Mouse (Mus musculus) E14TG2a.4 (cell line): ENCODE data around the gene Zfp763.

Source experiments
- H3K27me3 ChIP-seq: 2 replicates; pipeline ENCODE4 v1.6.1; 2014; ENCODE audit warnings: low read length, control low read depth; ENCODE audit not compliant: insufficient read depth
- H3K36me3 ChIP-seq: 2 replicates; pipeline ENCODE4 v1.6.1; 2014; ENCODE audit warnings: low read length, control low read depth; ENCODE audit not compliant: insufficient read depth
- H3K4me1 ChIP-seq: replicated peaks from 2 replicates; pipeline ENCODE4 v1.6.1; 2014; ENCODE audit warnings: low read depth, low read length, control low read depth
- H3K4me3 ChIP-seq: replicated peaks from 2 replicates; pipeline ENCODE4 v1.5.1; 2014; ENCODE audit warnings: mild to moderate bottlenecking, low read length
- H3K9me3 ChIP-seq: 2 replicates; pipeline ENCODE4 v1.6.1; 2014; ENCODE audit warnings: low read length, control low read depth
- CTCF ChIP-seq: conservative IDR thresholded peaks from 2 replicates; pipeline ENCODE4 v1.5.1; 2014; ENCODE audit warnings: low read length
- NANOG ChIP-seq: IDR thresholded peaks from 2 replicates; pipeline ENCODE4 v1.6.1; 2014; ENCODE audit warnings: borderline replicate concordance, low read length, mixed read lengths
- POU5F1 ChIP-seq: IDR thresholded peaks from 2 replicates; pipeline ENCODE4 v1.6.1; 2014; ENCODE audit warnings: low read length, borderline replicate concordance

The Zfp763 gene

DNA sequence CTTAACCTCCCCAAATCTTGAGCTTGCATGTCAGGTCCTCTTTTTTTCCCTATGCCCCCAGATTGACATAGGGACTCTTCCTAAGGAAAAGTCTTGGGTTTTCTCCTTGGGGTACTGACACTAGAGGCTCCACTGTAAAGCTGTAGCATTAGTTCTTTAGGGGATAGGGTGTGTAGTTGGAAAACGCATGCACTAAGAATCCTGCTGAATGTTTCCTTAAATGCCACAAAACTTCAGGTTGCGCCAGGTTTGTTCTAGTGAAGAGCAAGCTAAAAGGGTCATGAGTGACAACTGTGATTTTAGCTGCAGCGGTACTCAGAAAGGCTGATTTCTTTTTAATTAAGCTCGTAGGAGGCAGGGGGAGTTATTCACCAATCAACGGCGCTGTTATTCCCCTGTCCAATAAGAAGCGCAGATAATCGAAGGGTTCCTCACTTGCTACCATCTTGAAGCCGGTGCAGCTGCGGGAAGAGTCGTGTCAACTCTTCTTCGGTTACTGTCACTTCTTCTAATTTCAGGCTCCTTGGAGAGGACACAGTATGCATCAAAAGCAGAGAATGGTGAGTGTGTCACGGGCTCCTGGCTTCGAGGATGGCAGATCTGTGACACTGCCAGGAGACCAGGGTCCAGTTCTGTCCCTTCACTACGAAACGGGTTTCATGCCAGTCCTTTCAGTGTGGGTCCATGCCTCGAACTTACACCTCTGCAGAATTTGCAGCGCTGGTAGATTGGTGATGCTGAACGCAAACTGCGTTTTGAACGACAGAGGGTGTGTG lies 40.3 kb downstream of the Zfp763 start, which contains the start of gene Zfp952:
Gene Zfp952, plus strand, starts transcription at position 431 of the 776 bp plus-strand sequence.
- H3K27me3 ChIP-seq: no peaks in the 10 kb centered on the region
- no peaks in the 10 kb centered on the region for H3K9me3 ChIP-seq
- peaks cover 15% of the 10 kb centered on the region for H3K4me1 ChIP-seq
- H3K36me3 ChIP-seq: peaks cover 13% of the 10 kb centered on the region; the same call in 1 of the 2 replicates
- no peak for TF ChIP-seq CTCF
- no peak for TF ChIP-seq POU5F1
- TF ChIP-seq NANOG: no peak
- peak within 1 kb of the TSS; percentile 90 for H3K4me3 ChIP-seq

DNA sequence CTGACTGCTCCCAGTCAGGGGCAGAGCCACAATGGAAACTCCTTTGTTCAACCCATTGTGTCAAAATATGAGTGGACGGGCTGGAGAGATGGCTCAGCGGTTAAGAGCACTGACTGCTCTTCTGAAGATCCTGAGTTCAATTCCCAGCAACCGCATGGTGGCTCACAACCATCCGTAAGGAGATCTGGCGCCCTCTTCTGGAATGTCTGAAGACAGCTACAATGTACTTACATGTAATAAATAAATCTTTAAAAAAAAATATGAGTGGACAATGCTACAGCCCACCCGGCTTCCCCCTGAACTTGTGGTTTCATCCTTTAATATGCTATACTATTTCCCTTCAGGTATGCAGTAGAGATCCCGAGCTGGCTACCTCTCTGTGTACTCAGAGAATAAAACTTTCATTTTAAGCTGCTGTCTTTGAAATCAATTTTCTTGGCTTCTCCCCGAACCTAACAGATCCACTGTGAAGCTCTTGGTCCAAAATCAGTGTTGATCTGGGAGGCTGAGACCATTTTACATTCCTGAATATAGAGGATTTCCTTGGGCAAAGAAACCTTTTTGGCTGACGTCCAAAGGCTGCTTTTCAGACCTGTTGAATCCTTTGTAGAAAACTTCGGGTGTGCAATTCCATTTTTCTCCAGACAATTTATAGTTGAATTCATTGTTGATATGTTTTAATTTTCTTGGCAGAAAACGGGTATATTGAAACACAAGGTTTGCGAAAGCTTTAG lies 41.1 kb downstream of the Zfp763 start:
- H3K4me1 ChIP-seq: peaks cover 15% of the 10 kb centered on the region
- H3K9me3 ChIP-seq: no peaks in the 10 kb centered on the region
- no peaks in the 10 kb centered on the region for H3K27me3 ChIP-seq

DNA sequence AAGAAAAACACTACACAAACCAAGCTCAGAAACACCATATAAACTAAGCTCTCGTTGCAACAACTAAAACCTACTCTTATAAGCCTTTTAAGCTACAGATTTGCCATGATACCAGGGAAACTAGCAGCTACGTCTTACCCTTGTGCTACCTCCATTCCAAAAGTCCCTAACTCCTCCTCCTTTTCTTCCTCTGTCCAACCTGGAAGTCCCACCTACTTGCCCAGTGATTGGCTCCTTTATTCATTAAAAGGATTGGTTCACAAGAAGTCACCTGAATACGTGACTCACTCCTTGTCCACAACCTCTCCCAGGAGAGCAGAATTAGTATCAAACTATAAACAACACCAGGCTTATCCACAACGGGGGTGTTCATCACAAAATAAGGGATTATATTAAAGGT lies 46.9 kb downstream of the Zfp763 start:
- TF ChIP-seq POU5F1 (no peak), CTCF (no peak), NANOG (no peak)
- Histone ChIP-seq H3K36me3 (no peaks in the 10 kb centered on the region), H3K4me1 (peaks cover 3% of the 10 kb centered on the region; the same call in 1 of the 2 replicates), H3K27me3 (no peaks in the 10 kb centered on the region), H3K4me3 (no peak overlapping the region), H3K9me3 (no peaks in the 10 kb centered on the region)

More for the DNA sequence above, 41.1 kb downstream of the Zfp763 start:
- TF ChIP-seq NANOG: no peak
- peak; percentile 41; the same call in 1 of the 2 replicates for TF ChIP-seq CTCF
- peaks cover 13% of the 10 kb centered on the region; the same call in 1 of the 2 replicates for H3K36me3 ChIP-seq
- H3K4me3 ChIP-seq: peak overlapping the region; percentile 90

DNA sequence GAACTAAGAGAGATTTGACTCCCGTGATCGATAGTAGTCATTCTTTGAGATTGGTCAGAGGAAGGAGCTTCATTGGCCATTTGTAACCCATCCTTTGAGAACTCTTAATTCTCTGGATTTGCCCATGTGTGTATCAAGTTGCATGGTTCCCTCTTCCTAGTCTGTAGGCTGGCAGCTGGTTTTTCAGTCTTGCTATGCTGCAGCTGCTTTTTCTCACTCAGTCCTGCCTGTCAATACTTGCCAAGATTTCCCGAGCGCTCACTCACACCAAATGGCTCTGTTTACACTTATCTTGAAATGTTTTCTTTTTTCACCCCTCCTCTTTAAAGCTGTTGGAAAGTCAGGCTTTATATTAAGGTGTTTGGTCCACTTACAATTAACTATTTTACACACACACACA lies 51.8 kb downstream of the Zfp763 start:
- peaks cover 36% of the 10 kb centered on the region for H3K36me3 ChIP-seq
- H3K4me1 ChIP-seq: peaks cover 3% of the 10 kb centered on the region; the same call in 1 of the 2 replicates
- TF ChIP-seq POU5F1 (no peak), NANOG (no peak), CTCF (no peak)
- no peaks in the 10 kb centered on the region for H3K27me3 ChIP-seq
- H3K4me3 ChIP-seq: no peak overlapping the region
- H3K9me3 ChIP-seq: no peaks in the 10 kb centered on the region
